Mouse (Mus musculus): ENCODE results near the gene Retreg3. TPM values are rescaled to one million over a fixed set of nuclear protein-coding genes. Genes with fewer than 3 reads are reported as not detected.

Gene Retreg3
- total RNA-seq, 2 experiments from 2014 or later = 34.2 to 36.3 TPM

DNA sequence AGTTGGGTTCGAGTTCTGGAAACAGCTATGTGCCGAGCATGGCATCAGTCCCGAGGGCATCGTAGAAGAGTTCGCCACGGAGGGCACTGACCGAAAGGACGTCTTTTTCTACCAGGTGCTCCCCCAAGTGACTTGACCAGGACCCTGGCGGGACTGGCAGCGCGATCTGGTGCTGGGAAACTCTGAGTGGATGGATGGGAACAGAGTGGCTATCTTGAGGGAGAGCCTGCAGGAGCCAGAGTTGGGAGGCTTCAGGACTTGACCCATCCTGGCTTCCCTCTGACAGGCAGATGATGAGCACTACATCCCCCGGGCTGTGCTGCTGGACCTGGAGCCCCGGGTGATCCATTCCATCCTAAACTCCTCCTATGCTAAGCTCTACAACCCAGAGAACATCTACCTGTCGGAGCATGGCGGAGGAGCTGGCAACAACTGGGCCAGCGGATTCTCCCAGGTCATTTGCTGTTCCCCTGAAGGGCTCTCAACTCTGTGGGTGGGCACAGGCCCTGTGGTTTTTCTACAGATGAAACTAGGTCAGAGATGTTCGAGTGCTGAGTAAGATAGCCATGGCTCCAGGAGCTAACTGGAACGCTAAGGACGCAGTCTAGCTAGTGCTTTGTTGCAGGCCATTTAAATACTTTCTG is 974 bp upstream of the Retreg3 start:
- intact Hi-C loops (cut with DNase I) = loop anchor here (1.0 kb wide), 1 partner anchor 50 kb away; the partner anchor contains the start of gene Cntnap1
- no peak for DNase-seq

DNA sequence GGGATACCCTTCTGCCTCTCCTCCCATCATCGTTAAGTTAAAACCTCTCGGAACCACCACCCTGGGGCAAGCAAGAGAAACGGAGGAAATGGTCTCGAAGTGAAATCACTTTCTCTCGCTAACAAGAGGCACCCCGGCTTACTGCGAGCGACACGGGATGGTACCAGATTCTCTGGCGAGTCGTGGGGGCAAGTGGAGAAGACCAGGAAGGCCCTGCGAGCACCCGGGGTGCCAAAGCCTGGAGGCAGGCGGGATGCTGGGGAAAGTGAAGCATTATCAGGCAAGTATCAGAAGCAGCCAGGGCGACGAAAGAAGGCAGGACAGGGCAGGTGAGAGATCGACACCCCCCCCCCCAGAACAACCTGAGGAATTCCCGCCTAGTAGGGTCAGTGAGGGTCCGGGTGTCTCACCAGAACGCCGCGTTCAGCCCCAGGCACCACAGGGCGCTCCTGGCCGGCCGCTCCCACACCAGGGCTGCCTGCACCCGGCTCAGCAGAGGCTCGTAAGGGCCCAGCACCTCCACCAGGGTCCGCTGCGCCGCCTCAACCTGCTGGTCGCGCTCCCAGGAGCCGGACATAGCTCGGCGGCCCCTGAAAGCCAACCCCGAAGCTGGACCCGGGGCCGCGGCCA is 447 bp downstream of the Retreg3 start:
- no peak for DNase-seq
- intact Hi-C loops (cut with DNase I) = loop anchor here (2.0 kb wide), 1 partner anchor 22 kb away; no protein-coding TSS in a partner anchor

DNA sequence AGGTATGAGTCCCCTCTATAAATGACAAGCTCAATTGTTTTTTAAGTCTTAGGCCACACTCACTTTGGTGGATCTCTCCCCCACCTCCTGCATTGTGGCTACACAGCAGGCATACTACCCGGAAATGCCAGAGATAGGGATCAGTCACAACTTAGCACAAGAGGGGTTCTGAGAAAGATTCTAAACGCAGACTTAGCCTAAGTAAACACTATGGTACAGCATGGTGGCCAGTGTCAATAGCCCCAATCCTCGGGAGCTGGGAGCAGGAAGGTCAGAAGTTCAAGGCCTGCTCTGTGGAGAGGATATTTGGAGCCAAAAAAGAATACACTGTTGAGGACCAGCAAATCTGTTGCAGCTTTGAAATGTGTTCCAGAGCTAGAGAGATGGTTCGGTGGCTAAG is 1.6 kb downstream of the Retreg3 start:
- intact Hi-C loops (cut with DNase I) = loop anchor here (2.0 kb wide), 1 partner anchor 21 kb away; no protein-coding TSS in a partner anchor
- no peak for DNase-seq

DNA sequence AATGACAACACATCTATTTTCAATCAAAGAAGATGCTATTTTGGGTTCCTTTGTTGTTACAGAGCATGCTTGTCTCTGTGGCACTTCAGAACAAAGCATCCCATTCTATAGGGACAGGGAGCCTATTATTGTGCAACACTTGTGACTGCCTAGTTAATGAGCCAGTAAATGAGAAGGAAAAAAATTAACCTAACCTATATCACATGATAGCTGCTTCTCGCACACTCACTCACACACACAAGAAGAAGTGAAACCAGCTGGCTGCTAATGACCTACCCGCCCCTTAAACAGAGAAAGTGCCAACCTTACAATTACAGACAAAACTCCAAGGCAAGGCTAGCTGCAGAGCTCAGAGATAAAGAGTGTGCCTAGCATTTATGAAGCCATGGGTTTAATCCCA is 4.1 kb downstream of the Retreg3 start:
- intact Hi-C loops (cut with DNase I) = no loop called here

DNA sequence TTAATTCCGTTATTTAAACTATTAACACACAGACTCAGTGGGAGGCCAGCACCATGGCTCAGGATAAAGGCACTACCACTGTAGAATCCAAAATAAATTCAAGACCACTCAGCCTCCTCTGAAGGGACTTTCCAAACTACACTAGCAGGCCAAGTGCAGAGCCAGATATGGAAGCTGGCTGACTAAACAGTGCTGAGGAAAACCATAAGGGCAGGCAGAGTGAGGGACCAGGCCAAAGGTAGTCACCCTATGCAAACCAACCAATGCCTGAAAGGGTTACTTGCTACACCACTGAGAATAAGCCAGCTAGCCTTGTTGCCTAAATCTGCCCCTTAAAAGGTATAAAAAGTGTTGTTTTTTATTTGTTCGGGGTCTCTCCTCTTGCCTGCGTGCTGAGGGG is 7.5 kb downstream of the Retreg3 start:
- no peak for DNase-seq
- intact Hi-C loops (cut with DNase I) = no loop called here

More for the DNA sequence above, 4.1 kb downstream of the Retreg3 start:
- no peak for DNase-seq

DNA sequence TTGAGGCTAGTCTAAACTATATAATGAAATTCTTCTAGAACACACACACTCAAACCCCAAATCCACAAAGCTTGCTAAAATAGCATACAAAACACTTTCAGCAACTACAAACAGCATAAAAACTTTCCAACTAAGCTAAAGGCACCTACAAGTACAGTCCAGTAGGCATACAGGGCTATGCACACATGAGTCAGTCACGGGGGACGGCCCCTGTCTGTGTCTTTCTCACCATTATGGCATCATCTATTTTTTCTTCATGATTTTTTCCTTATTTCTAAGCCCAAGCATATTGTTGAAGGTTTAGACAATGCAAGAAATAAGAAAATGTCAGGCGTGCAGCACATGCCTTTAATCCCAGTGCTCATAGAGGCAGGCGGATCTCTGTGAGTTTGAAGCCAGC is 8.5 kb downstream of the Retreg3 start:
- DNase-seq = no peak
- intact Hi-C loops (cut with DNase I) = no loop called here

DNA sequence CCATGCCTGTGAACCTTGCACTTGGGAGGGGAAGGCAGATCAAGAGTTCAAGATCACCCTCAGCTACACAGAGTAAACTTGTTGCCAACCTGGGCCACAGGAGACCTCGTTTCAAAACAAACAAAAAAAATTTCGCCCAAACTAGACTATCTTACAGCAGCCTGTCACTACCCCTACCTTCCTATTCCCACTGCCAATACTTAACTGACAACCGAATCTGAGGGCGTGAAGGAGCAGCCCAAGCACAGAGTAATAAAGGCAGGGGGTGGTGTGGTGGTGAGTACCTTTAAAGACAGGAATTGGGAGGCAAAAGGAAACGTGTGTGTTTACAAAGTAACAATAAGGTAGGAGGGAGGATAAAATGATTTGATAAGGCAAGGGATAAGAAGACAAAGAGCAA is 9.0 kb downstream of the Retreg3 start:
- intact Hi-C loops (cut with DNase I) = no loop called here

DNA sequence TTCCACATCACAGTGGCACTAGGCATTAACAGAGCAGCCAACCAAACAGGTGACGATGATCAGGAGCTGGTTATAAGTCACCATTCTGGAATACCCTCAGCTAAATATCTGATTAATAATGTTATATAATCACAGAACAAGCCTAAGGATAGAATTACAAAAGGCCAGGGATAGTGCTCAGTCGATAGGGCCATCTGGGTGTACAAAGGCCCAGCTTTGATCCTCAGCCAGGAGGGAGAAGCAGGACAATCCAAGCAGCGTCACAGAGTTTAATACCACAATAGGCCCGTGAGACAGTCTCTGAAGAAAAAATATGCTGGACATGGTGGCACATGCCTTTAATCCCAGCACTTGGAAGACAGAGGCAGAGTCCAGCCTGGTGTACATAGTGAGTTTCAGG is 10.3 kb downstream of the Retreg3 start:
- DNase-seq = no peak
- intact Hi-C loops (cut with DNase I) = no loop called here

More for the DNA sequence above, 9.0 kb downstream of the Retreg3 start:
- DNase-seq = no peak

DNA sequence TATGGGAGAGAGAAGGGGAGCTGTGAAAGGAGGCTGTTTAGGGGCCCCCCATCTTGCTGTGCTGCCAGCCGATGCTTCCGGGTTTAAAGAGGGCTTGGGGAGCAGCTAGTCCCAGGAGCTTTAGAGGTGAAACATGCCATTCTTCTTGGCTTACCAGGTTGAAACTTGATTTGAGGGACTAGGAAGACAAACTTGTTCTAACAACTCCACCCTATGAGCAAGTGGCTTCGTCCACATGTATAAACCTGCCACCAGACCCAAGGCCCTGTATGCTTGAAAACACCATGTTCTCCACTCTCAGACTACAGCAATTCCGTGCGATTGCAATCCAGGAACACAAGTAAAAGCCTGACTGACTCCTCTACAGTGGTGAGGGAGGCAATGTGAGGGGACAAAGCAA is 16.7 kb downstream of the Retreg3 start:
- intact Hi-C loops (cut with DNase I) = no loop called here
- DNase-seq = no peak

DNA sequence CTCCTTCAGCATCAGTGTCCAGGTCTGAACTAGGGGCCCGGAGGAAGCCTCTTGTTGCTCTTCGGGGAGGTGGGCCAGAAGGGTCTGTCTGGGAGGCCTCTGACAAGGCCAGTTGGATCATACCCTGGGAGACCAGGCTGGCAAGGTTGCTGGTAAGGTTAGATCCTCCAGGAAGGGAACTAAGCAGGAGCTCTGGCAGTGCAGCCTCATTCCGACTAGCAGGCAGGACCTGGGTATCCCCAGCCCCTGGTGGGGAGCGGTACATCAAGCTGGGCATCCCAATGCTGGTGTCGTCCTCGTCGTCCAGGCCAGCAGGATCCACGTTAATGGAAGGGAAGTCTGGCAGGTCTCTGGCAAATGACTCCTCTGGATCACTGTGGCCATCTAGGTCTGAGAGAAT is 21.5 kb downstream of the Retreg3 start:
- no peak for DNase-seq
- intact Hi-C loops (cut with DNase I) = loop anchor here (5.0 kb wide), 1 partner anchor 204 kb away; the partner anchor contains the start of gene Becn1

DNA sequence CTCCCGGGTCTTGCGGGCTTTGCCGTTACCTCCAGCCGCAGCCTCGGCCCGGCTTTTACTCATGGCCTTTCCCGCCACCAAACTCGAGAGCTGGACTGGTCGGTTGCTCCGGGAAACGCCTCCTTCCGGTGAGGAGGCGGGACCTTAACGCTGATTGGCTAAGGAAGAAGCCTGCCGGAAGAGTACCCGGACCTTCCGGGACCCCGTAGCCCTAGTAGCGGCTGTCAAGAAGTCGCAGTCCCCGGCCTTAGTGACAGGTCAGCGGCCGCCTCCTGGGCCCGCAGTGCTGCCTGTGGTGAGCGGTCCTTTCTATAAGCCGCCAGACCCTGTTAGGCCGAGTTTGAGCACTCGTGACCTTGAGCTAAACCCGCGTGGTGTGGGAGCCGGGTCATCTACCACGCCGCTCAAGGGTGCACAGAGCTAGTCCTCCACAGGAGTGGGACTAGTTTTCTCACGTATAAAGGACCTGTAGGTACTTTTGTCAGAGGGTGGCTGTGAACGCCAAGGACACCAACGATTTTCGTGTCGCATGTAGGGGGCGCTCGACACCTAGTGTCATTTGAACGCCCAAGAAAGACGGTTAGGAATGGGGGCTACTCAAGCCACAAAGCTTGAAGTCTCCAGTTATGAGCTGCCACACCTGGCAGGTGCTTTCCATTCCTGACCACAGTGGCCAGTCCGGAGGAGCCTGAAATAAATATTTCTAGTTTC is 24.2 kb downstream of the Retreg3 start, which contains the start of gene Psmc3ip:
TSS of gene Psmc3ip (minus strand) at position 123 of the 711 bp plus-strand sequence.
- intact Hi-C loops (cut with DNase I) = loop anchor here (1.0 to 5.0 kb wide), 3 partner anchors 23 to 207 kb away; partner anchors contain the start of genes Becn1, Retreg3 and Tubg1

DNA sequence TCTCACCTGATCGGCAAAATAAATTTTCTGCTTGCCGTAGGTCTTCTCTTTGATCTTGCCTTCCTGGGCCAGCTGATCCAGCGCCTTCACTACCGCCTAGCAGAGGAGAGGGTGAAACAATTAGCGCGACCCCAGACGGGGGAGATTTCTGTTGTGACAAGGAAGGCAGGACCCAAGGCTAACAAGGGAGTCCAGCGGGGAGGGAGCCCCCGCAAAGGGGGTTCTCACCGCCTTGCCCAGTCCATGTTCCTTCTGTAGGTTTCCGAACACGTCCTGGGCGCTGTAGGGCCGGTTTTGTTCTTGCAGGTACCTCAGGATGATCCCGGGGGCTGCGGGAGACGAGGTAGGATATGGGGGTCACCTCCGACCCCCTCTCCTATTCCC is 24.8 kb downstream of the Retreg3 start:
- intact Hi-C loops (cut with DNase I) = loop anchor here (1.0 to 5.0 kb wide), 2 partner anchors 78 to 207 kb away; partner anchors contain the start of gene Becn1
- DNase-seq = no peak

More for the DNA sequence above, 24.2 kb downstream of the Retreg3 start, which contains the start of gene Psmc3ip:
- DNase-seq = peak; percentile 94 to 96

DNA sequence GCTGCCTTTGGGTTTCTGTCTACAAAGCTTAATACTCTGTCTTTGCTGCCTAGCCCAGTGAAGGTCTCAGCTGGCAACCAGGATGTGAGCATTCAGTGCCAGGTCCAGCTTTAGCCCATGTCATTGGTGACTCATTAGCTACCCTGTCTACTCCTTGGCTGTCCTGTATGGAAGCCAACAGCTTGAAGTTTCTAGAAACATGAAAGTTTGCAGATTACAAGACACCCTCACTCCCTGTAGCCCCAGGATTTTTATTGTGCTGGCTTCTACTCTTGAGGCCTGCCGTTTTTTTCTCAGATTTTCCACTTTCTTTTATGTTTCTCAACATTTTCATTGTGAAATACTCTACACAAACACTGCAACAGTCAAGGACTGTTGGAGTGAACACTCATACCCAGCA is 29.8 kb downstream of the Retreg3 start:
- intact Hi-C loops (cut with DNase I) = no loop called here
- no peak for DNase-seq

DNA sequence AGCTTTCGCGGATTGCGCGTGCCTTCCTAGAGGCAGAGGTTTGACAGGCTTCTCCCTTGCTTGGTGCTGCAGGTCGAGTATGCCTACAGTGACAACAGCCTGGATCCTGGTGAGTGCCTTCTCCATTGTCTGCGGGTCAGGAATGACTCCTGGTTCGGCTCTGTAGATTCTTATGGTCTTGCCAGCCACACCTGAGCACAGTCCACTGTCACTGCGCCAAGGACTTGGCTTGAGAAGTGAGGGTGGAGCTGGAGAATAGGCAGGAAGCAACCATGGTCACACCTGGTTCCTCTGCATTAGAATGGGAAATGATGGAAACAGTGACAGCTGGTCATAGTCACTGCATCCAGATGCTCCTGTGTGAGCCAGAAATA is 32.0 kb downstream of the Retreg3 start:
- DNase-seq = no peak
- intact Hi-C loops (cut with DNase I) = no loop called here

DNA sequence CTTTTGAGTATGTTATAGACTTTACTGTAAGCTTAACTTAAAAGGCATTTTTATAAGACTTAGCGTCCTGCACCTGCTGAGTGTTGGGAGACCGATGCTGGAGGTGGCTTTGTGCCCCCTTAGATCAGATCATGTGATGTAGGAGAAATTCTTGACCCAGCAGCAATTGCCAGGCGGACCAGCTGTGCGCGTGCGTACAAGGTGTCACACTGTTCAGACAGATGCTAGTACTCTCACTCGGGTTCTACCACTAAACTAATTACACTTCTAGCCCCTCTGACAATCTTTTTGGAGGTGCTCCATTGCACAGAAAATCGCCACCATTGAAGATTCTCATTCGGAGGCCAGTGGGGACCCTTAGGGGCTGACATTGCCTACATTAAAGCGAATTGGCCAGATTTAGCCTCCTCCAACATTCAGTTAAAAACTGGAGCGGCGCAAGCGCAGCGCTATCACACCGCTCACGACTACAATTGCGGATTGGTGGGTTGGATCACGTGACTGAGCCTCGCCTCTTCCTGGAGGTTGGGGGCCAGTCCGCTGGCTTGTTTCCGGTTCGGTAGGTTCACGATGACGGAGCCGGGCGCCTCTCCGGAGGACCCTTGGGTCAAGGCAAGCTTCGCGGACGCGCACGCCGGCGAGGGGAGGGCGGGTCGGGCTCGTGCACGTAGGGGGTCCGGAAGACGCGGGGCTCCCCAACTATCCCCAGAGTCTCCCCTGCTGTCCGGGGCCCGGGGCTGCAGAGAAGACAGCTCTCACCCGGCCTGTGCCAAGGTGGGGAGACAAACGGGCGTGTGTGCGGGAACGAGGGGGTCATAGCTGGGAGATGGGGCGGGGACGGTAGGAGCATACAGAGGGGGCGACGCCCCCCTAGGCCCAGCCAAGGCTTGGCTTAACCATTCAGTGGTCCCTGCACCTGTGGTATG is 32.7 kb downstream of the Retreg3 start, which contains the start of gene Mlx:
TSS of gene Mlx (plus strand) at position 522 of the 926 bp plus-strand sequence.
- intact Hi-C loops (cut with DNase I) = no loop called here
- DNase-seq = peak; percentile 85 to 88

DNA sequence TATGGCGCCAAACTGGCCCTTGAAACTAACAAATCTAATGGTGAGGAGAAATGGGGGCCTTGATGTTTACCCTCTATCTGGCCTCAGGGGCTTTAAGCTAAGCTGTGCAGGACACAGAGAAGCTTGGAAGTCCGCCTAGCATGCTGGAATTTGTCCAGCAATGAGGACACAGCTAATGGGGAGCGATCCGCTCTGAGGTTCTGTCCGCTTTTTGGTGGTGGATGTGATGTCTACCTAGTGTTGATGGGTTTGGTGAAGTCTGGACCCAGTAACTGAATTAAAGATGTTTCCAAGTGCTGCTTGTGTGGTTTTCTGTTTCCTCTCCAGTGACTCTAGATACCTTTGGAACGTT is 33.4 kb downstream of the Retreg3 start:
- no peak for DNase-seq
- intact Hi-C loops (cut with DNase I) = no loop called here

DNA sequence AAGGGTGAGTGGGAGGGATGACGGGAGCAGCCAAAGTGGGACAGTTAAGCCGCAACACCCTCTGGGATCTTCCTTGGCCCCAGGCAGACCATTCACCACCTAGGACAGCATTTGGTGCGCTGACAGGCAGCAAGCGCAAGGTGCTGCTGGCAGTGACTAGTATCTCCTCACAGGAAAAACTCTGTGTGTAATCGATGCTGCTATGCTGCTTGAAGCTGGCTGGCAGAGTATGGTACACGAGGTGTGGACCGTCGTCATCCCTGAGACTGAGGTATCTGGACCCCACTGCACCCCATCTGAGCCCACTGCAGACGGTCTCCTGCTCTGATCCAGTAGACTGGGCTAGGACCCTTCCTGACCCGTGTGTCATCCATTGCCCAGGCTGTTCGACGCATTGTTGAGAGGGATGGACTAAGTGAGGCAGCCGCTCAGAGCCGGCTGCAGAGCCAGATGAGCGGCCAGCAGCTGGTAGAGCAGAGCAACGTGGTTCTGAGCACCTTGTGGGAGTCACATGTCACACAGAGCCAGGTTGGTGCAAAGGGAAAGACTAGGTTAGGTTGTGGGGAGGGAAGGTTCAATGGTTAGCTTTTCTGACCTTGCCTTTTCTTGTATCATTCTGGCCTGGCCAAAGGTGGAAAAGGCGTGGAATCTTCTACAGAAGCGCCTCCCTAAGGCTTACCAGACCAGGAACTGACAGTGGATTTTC is 33.9 kb downstream of the Retreg3 start:
- DNase-seq = no peak
- intact Hi-C loops (cut with DNase I) = no loop called here

DNA sequence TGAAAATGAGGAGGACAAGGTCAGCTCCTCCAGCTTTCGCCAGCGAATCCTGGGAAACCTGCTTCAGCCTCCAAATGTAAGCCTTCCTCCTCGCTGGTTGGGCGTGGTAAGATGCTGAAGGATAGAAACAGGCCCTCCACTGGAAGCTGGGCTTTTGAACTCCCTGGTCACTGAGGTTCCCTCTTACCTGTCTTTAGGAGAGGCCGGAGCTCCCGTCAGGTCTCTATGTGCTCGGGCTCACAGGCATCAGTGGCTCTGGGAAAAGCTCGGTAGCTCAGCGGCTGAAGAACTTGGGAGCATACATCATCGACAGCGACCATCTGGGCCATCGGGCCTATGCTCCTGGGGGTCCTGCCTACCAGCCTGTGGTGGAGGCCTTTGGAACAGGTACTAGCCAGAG is 34.9 kb downstream of the Retreg3 start:
- DNase-seq = no peak
- intact Hi-C loops (cut with DNase I) = no loop called here

DNA sequence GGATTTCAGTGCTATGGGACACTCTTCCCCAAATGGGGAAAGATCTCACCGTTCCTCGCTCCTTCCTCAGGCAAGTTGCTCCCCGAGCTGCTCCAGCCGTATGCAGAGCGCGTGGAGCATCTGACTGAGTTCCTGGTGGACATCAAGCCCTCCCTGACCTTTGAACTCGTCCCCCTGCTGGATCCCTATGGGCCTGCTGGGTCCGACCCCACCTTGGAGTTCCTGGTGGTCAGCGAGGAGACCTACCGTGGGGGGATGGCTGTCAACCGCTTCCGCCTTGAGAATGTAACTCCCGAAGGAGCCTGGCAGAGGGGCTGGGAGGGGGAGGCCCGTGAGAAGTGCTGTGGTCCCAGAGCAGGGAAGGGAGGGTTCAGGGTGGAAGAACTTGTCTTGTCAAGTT is 35.4 kb downstream of the Retreg3 start:
- intact Hi-C loops (cut with DNase I) = no loop called here
- no peak for DNase-seq

Data from heart, postnatal 36 days (tissue).